Mouse (Mus musculus) urinary bladder, adult 18-20 months (tissue): ENCODE results near the gene Suds3.

ENCODE experiments used
- DNase-seq, 2 experiments: peaks; one replicate each; pipeline ENCODE4 v3.0.0; 2022; ENCODE audit warnings: low spot score in 2 of 2, mixed read lengths in 2 of 2

Gene Suds3

DNA sequence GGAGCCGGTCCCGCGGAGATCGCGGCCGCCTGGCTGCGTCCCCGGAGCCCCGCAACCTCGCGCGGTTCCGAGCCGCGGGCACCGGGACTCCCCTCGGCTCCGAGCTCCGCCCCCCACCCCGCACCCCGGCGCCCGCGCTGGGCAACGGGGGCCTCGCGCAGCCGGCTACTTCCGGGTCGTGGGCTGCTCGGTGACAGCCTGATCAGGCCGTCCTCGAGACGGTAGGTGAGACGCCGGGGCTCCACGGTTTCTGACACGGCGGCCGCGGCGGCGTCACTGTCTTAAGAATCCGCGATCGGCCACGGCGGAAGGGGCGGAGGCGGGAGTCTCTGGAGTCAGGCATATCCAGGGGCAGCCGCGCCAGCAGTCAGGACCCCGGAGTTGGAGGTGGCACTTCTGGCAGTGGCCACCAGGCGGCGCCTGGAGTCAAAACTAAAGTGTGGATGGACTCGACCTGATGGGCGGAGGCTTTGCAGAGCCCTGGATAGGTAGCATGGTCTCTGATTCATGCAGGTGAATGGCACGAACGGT is at the start of gene Suds3:
Gene Suds3 (minus strand): TSS at position 278 of the 531 bp plus-strand sequence.
- peak; percentile 94 to 99 for DNase-seq

DNA sequence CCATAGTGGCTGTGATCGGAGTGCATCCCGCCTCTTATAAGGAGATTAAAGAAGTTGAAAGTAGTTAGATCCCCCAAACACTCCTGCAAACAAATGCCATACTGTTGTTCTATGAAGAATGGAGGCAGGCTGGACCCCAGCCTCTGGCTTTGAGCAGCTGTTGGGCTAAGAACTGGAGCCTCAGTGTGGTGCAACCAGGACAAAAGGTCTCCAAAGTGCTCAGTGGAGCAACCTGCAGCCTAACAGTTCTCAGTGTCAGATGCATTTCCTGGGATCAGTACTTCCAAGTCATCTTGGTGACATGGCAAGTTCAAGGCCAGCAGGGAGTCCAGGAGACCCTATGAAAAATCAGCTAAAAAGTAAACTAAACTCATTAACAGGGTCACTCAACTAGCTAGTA is 49.0 kb upstream of the Suds3 start:
- no peak for DNase-seq

DNA sequence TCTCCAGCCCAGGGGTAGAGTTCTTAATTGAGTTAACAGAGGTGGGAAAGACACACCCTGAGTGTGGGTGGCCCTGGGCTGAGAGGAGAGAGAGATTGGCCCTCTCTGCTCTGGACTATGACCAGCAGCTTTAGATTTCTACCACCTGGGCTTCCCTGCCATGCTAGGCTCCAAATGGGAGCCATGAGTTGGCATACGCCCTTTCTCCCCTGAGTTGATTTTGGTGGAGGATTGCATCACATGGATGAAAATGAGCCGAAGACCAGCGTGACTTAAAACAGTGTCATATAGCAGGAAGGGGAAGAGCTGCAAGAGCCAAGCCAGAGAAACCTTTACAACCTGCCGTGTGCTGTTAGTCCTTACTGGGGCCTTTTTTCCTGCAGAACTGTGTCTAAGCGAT is 48.6 kb upstream of the Suds3 start:
- DNase-seq: no peak

DNA sequence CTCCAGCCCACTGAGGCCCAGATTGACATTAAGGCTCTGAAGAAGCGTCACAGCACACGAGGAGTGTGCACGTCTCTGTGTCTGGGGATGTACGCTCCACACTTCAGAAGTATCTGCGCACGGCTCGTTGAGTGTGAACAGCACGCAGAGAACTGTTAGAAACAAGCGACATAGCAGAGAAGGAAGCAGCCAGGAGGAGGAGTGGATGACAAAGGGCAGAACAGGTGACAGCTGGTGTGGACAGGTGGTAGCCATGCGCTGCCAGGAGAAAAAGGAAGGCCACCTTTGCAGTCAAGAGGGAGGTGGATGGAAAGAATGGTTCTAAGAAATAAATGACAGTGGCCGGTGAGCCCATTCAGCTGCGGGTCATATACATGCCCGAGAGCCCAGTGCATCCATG is 47.9 kb upstream of the Suds3 start:
- DNase-seq: no peak

DNA sequence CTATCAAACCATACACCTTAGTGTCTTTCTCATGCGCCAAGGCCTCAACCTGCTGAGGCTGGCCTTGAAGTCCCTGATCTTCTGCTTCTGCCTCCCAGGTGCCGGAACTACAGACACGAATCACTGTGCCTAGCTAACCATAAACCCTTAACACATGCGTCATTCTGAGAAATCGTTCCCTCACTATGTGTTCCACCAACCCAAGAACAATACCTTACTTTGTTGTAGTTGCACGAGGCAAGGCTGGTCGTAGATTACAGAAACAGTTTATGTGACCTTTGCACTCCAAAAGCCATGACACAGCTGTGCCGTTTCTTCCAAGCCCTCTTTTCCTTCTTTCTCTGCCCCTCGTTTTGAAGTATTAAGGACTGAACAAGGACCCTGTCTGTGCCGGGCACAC is 44.6 kb upstream of the Suds3 start:
- no peak for DNase-seq

DNA sequence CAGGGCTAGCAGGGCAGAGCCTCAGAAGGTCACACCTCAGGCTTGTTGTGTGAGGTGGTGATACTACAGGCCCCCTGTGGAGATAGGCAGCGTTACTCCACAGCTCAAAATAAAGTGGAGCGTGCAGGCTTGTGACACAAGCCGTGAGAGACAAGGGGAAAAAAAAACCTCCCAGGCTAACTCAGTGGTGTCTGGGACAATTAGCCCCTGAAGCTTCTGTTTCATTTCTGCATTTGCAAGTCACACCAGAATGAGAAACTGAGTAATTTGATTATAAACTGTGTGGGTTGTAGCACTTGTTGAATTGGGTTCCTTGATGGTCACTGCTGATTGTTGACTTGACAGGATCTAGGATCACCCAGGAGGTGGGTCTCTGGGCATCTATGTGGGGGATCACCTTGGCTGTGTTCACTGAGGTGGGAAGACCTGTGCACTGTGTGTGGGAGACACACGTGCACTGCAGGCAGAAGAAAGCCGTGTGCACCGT is 43.9 kb upstream of the Suds3 start:
- no peak for DNase-seq

DNA sequence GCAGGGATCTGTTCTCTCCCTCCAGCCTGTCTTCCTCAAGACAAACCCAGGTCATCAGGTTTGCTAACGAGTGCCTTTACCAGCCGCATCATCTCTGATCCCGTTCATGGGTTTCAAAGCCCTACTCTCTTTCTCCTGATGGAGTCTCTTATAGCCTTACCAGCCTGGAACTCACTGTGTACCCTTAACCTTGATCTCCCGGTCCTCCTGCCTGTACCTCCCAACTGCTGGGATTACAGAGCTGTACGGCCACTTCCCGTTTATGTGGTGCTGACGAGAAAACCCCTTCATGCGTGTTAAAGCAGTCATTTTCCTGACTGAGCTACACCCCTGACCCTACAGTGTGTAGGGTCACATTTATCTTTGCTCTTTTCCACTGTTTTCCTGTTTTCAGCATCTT is 43.4 kb upstream of the Suds3 start:
- peak in 1 of 2 experiments; percentile 30 for DNase-seq

DNA sequence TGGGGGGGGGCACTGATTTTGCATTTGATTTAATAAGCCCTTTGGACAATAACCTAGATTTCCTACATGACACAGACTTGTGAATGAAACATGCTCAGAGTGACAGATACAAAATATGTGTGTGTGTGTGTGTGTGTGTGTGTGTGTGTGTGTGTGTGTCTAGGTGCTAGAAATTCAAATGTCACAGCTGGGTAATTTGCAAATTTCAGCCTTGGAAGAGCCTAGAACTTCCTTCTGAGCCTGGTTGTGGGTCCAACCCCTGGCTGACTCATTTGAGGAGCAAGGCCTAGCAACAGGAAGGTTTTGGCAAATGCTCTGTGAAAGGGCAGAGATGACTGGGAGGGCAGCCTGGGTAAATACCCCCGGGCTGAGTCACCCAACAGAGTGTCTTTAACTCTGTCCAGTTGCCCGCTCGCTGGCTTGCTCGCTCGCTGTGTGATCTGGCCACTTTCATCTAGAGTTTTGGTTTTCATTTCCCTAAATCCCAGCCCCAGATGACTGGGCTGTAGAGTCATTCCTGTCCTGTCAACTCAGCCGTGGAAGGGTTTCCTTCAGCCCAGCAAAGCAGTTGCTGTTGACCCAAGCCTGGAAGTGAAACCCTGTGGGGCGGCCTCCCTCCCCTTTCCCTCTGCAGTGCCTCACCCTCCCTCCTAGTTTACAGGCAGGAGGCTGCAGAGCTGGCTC is 42.6 kb upstream of the Suds3 start:
- peak; percentile 62 to 79 for DNase-seq

DNA sequence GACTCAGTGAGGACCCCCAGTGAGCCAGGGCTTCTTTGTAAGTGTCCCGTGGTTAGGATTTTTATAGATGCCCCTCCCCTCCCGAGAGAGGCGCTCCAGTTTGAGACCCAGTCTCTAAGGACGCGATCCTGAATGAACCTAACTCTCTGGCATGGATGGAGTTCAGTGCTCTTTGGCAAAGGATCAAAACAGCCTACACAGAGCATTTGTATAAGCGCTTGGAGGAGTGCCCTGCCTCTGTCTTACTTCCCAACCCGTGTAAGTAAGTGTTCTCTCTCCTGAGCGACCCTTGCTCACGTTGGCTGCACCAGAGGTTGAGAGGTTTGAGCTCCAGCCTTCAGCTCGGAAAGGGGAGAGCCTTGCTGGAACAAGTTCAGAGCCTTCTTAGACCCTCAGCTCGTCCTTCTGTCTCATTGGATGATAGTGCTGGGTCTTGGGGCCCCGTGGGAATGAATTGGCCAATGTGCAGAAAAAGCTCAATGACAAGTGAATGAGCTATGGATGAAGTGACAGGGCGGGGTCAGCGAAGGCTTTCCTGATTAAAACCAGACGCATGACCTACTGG is 37.7 kb upstream of the Suds3 start:
- no peak for DNase-seq

DNA sequence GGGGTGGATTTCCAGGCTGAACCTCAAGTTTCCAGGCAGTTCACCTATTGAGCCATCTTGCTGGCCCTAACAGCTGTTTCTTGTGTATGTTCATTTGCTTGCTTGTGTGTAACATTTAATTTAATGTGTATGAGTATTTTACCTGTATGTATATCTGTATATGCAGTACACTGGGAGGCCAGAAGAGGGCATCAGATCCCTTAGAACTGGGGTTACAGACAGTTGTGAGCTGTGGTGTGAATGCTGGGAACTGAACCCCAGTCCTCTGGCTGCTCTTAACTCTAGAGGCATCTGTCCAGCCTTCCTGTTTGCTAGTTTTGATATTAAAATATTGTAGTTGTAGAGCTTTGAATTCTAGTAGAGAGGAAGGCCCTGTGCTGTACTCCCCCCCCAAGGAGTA is 37.0 kb upstream of the Suds3 start:
- DNase-seq: no peak

DNA sequence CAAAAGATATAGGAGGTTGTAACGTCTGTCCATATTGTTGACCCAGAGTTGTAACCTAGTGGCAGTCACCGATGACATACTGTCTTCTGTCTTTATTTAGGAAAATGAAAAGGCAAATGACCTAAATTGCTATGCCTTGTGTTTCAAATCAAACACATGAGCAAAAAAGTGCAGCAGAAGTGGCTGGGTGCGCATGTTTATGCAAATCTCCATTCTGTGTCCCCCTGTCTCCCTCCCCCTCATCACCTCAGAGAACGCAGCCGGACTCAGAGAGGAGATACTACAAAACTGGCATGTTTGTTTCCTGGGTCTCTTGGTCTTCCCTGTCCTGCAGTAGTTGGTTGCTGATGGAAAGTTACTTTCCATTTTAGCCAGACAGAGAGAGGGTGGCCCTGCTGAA is 34.2 kb upstream of the Suds3 start:
- DNase-seq: no peak

DNA sequence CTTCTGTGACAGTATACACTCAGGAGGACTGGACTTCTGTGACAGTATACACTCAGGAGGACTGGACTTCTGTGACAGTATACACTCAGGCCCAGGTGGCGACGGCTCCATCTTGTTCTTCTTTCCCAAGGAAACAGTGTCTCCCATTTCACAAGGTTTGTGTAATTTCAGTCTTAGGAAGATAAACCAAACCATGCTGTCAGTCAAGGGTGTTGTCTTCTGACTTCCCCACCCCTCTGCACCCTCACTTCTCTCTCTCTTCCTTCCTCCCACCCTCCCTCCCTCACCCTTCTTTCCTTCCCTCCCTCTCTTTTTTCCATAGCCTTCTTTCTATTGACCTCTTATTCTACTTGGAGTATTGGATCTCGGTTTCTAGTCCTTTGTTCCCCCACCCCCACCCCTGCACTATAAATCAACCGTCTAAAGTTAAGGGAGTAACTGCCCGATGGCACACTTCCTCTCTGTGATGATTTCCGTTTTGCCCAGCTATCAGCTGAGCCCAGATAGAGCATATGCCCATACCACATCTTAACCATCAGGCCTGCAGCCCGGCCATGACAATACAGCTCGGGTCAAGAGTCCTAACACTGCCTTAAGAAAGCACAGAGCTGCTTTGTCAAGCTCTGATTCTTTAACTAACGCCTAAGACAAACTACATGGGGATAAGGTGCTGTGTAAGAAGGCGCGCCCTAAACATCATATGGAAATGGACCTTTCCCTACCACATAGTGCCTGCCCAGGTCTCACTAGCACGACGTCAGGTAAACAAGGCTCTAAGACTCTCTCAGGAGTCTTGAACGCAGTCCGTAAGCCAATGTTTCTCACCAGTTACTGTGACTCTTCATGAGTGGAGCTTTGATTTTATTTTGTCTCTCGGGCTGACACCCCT is 33.4 kb upstream of the Suds3 start:
- no peak for DNase-seq

DNA sequence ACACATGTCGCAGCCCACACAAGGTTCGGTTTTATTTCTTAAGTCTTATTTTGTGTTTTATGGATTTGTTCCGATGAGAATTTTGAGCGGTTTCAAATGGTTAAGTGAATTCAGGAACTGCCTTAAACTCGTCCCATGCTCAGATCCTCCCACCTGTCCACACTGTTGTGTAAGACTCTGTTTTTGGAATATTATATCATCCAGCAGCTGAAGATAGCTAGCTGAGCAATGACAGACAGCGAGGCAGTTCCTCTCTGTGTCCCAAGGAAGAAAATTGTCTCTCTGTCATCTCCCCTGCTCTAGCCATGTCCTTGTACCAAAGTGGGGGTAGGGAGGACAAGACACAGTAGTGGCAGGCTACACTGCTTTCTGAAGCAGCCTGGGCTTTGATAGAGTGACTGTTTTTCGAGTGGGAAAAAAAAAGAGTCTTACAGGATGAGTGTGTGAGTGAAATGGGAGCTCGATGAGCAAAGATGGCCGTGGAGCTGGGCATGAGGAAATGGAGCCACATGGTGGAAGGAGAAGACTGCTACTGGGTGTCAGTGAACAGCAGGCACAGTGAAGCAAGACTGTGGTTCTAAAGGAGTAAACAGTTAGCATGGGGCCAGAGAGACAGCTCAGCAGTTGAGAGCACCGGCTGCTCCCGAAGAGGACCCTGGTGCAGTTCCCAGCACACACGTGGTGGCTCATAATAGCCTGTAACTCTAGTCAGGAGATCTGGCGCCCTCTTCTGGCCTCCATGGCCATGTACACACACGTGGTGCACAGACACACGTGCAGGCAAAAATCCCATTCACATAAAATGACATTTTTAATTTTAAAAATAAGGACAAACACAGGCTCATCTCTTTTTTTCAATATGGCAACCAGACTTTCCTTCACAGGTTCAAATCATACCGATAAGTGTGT is 31.5 kb upstream of the Suds3 start:
- no peak for DNase-seq

DNA sequence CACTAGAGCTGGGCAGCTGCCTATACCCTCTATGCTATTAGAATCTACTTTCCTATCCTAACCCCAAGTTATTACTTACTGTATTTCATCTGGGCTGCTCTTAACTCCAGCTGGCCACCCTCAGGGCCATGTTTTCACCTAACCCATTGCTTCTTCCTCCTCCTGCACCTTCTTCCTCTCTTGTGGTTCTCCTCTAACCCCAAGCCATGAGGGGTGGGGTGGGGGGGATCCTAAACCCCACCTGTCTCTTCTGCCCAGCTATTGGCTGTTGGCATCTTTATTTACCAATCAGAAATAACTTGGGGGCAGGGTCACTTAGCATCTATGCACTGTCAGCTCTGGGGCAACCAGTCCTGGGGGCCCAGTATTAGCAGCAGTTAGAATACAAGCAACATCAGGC is 30.3 kb upstream of the Suds3 start:
- no peak for DNase-seq

DNA sequence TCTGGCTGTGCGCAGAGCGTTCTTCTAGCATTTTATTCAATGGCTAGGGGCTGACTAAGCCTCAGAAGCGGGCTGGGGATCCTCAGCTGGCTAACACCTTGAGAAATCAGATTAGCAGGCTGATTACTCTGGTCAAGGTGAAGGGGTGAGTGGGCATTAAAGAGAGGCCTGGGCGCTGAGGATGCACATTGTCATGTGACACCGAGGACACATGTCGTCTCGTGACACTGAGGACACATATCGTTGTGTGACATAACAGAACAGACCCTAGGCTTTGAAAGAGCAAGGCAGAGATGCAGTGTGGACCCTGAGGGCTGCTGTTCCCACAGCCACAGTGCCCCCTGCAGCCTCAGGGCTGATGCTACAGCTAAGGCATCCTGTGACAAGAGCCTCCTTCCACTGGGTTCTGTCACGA is 27.8 kb upstream of the Suds3 start:
- DNase-seq: no peak

DNA sequence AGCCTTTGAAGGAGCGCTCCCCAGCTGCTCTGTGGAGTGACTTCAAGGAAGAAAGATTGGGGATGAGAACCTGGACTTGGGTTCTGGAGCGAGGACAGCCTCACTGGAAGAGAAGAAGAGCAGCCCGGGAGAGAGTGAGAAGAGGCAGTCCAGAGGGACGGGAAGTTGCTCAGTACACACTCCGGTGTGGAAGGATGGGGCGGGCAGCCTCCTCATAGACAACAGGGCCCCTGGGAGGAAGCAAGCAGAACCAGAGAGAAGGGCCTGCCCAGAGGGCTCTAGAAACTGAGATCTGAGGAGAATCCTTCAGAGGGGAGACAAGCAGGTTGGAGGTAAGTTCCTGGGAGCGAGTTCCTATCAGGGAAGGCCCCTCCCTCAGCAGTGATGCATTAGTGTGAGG is 24.5 kb upstream of the Suds3 start:
- DNase-seq: no peak

DNA sequence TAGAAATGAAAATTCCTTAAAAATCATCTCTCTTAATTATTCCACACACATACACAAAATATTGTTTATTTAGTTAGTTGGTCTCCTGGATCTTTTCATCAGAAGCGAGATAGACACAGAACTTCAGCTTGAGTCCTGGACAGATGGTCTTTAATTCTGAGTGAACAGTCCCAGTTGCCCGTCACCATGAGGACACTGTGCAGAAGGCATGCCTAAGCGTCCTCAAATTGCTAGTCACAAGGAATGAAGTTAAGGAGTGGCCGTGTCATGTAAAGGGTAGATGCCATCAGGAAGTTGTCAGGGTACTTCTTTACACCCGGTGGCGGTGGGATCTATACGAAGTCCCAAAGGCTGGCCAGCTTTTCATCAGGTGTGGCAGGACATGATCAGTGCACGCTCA is 23.9 kb upstream of the Suds3 start:
- no peak for DNase-seq

DNA sequence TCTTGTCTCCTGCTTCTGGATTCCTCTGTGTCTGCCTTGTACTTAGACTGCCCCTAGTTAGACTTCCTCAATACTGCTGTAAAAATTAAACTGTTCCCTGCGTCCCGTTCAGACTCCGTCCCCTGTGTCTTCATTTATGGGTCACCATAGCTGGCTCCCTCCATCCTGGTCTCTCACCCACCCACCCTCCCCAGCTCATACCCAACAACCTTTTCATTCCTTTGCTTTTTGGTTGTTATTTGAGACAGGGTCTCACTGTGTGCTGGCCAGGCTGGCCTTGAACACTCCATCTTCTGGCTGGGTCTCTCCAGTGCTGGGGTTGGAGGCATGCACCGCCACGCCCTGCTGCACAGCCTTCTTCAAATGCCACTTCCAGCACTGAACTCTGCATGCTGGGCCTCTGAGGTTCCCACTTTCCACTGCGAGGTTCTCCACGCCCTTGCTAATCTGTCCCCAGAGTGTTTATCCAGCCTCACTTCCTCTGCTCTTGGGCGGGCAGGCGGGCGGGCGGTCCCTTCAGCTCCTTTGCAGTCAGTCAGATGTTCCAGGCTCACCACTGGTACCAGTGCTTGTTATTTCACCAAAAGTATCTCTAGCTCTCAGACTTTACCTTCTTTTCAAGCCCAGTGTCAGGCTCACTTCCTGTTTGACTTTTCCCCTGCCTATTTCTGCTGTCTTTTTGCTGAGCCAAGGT is 22.5 kb upstream of the Suds3 start:
- no peak for DNase-seq

DNA sequence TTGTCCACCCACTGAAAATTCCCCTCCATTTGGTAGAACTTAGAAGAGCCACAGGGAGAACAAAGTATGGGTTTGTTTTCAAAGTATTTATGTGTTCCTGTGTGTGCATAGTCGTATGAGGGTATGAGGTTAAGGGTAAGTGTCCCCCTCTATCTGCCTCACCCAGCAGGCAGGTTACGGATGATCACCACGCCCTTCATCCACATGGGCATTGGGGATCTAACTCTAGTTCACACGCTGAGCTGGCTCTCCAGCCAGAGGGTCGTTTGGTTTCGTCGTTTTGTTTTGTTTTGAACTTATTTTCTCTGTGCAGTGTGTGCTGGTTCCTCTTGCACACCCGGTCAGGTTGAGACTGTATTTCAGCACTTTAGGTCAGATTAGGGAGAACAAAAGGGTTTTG is 21.7 kb upstream of the Suds3 start:
- no peak for DNase-seq

DNA sequence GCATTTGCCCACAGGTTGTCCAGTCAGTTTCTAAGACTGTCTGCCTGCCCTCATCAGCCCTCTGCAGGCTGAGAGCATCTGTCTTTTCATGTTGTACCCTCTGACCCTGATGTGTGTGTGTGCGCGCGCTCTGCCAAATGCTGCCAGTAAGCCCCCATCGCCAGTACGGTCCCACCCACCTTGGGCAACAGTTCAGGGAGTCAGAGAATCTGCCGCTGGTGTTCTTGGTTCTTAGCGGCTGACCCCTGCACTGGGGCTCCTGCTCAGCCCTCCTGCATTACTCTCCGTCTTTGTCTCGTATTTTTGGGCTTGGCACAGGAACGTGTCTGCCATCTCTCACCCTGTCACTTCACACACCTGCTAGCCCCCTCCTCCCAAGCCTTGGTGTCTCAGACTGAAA is 21.1 kb upstream of the Suds3 start:
- no peak for DNase-seq

DNA sequence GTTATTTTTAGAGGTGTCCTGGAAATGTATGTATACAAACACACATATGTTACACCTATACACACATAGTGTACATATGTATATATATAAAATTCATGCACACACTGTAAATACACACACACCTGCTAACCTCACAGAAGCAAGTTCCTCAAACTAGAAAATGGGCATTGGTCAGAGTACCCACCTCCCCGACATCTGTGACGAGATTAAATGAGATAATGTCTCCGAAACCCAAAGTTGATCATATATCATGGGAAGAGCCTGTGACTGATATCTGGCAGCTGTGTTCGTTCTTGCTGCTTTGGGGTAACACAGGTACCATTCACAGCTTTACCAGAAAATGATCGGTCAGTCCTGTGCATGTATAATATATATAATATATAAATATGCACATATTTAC is 20.7 kb upstream of the Suds3 start:
- DNase-seq: no peak
